Mouse (Mus musculus) forebrain, embryonic 14.5 days (tissue): Measurements from ENCODE around the gene Olfr1373. TPM values are rescaled to one million over a fixed set of nuclear protein-coding genes. Genes with fewer than 3 reads are reported as not detected.
"Not testable (repeated sequence)": the region's sequence is repeated elsewhere in the genome, so short reads cannot be mapped to it uniquely, and the experiment has no call there.

ENCODE experiments used
- ATAC-seq: fragments of 200-750 bp; cut with Nextera tagmentation; 2 replicates; pipeline ENCODE4 v1.8.0; 2017; ENCODE audit warnings: mild to moderate bottlenecking, moderate library complexity
- DNase-seq: peaks from one replicate; pipeline ENCODE4 v3.0.0-alpha.2; 2015; ENCODE audit warnings: low spot score
- H3K27ac ChIP-seq: fragments of 300-500 bp; sonication (generic); 2 replicates; pipeline ENCODE4 v1.5.1; 2014; ENCODE audit warnings: low read depth, mild to moderate bottlenecking, control low read depth, low read length, moderate library complexity
- H3K27me3 ChIP-seq: fragments of 300-500 bp; sonication (generic); replicated peaks from 2 replicates; pipeline ENCODE4 v1.6.1; 2014; ENCODE audit warnings: low read length, control low read depth, mixed read lengths; ENCODE audit not compliant: control insufficient read depth, insufficient read depth
- H3K36me3 ChIP-seq: fragments of 300-500 bp; sonication (generic); 2 replicates; pipeline ENCODE4 v1.6.1; 2014; ENCODE audit warnings: low read length, control low read depth; ENCODE audit not compliant: control insufficient read depth, insufficient read depth
- H3K4me1 ChIP-seq: fragments of 300-500 bp; sonication (generic); 2 replicates; pipeline ENCODE4 v1.6.1; 2014; ENCODE audit warnings: antibody characterized with exemption, low read length, control low read depth; ENCODE audit not compliant: control insufficient read depth, insufficient read depth
- H3K4me2 ChIP-seq: fragments of 300-500 bp; sonication (generic); 2 replicates; pipeline ENCODE4 v1.6.1; 2014; ENCODE audit warnings: mild to moderate bottlenecking, control low read depth, low read length
- H3K4me3 ChIP-seq: fragments of 300-500 bp; sonication (generic); 2 replicates; pipeline ENCODE4 v1.5.1; 2014; ENCODE audit warnings: low read depth, low read length, control low read depth
- H3K9ac ChIP-seq: fragments of 300-500 bp; sonication (generic); 2 replicates; pipeline ENCODE4 v1.6.1; 2014; ENCODE audit warnings: mild to moderate bottlenecking, low read length, control low read depth, moderate library complexity
- H3K9me3 ChIP-seq: fragments of 300-500 bp; sonication (generic); replicated peaks from 2 replicates; pipeline ENCODE4 v1.6.1; 2016; ENCODE audit warnings: low read length, control low read depth, mixed read lengths; ENCODE audit not compliant: control insufficient read depth
- WGBS: fragments of 180-500 bp; shearing (Covaris S2); extraction: QIAGEN DNeasy Blood & Tissue Kit; methylation state at CpG from one replicate; pipeline ENCODE4 v1.1.7; 2014; 5-methylcytosine and 5-hydroxymethylcytosine counted together
- polyA plus RNA-seq: library from polyadenylated mRNA; unstranded; fragments of >200 nt; fragmentation: Nextera tagmentation; extraction: Ambion mirVana; gene quantifications from 2 replicates; pipeline ENCODE4 v1.2.1, GENCODE M21; 2014

Gene Olfr1373
- polyA plus RNA-seq, 1 experiment from 2014 or later = not detected

GRCm38 (mm10) chr11:52129621-52130450, 15.5 kb downstream of the Olfr1373 start:
- H3K27ac ChIP-seq = no peak overlapping the region

GRCm38 (mm10) chr11:52129171-52129570, 16.2 kb downstream of the Olfr1373 start:
- DNase-seq = no peak
- Histone ChIP-seq H3K9ac (no peak overlapping the region), H3K27me3 (no peaks in the 10 kb centered on the region), H3K27ac (no peak overlapping the region), H3K36me3 (peaks cover 24% of the 10 kb centered on the region), H3K4me2 (no peak overlapping the region), H3K4me3 (no peak overlapping the region), H3K9me3 (no peaks in the 10 kb centered on the region), H3K4me1 (no peaks in the 10 kb centered on the region)
- WGBS = 32% methylated on average over 3 of the region's 3 CpGs
- no peak for ATAC-seq

More at GRCm38 (mm10) chr11:52129621-52130450, 15.5 kb downstream of the Olfr1373 start:
- DNase-seq = no peak
- no peak overlapping the region for H3K4me3 ChIP-seq
- H3K9me3 ChIP-seq = no peaks in the 10 kb centered on the region
- no peaks in the 10 kb centered on the region for H3K27me3 ChIP-seq
- WGBS = 79% methylated on average over 10 of the region's 10 CpGs
- peaks cover 18% of the 10 kb centered on the region for H3K36me3 ChIP-seq
- H3K4me2 ChIP-seq = no peak overlapping the region
- no peaks in the 10 kb centered on the region for H3K4me1 ChIP-seq
- H3K9ac ChIP-seq = no peak overlapping the region
- ATAC-seq = no peak

- no peak overlapping the region for H3K27ac ChIP-seq
- peaks cover 30% of the 10 kb centered on the region for H3K36me3 ChIP-seq
- no peak overlapping the region for H3K4me3 ChIP-seq
- ATAC-seq (no peak; the same call in 1 of the 2 replicates), DNase-seq (no peak)
- no peaks in the 10 kb centered on the region for H3K27me3 ChIP-seq
- no peaks in the 10 kb centered on the region for H3K4me1 ChIP-seq
- no peaks in the 10 kb centered on the region for H3K9me3 ChIP-seq
- WGBS = 65% methylated on average over 5 of the region's 5 CpGs
- H3K4me2 ChIP-seq = no peak overlapping the region
- no peak overlapping the region for H3K9ac ChIP-seq
These were observed 16.8 kb downstream of the Olfr1373 start for GRCm38 (mm10) chr11:52128316-52129061.

GRCm38 (mm10) chr11:52127760-52128159, 17.6 kb downstream of the Olfr1373 start:
- H3K27me3 ChIP-seq = no peaks in the 10 kb centered on the region
- H3K9ac ChIP-seq = no peak overlapping the region
- no peak for ATAC-seq
- DNase-seq = no peak
- H3K27ac ChIP-seq = no peak overlapping the region
- WGBS = 74% methylated on average over 5 of the region's 5 CpGs
- no peak overlapping the region for H3K4me3 ChIP-seq
- H3K9me3 ChIP-seq = no peaks in the 10 kb centered on the region
- H3K36me3 ChIP-seq = peaks cover 37% of the 10 kb centered on the region
- H3K4me2 ChIP-seq = no peak overlapping the region
- no peaks in the 10 kb centered on the region for H3K4me1 ChIP-seq

GRCm38 (mm10) chr11:52127169-52127568, 18.2 kb downstream of the Olfr1373 start:
- Histone ChIP-seq H3K27ac (no peak overlapping the region), H3K4me2 (no peak overlapping the region), H3K4me3 (no peak overlapping the region), H3K27me3 (no peaks in the 10 kb centered on the region), H3K9ac (no peak overlapping the region), H3K36me3 (peaks cover 42% of the 10 kb centered on the region), H3K4me1 (no peaks in the 10 kb centered on the region), H3K9me3 (no peaks in the 10 kb centered on the region)
- DNase-seq (no peak), ATAC-seq (no peak)
- 67% methylated on average over 3 of the region's 3 CpGs for WGBS

- Histone ChIP-seq H3K27ac (no peak overlapping the region), H3K9me3 (no peaks in the 10 kb centered on the region), H3K36me3 (peaks cover 67% of the 10 kb centered on the region), H3K4me3 (no peak overlapping the region), H3K27me3 (no peaks in the 10 kb centered on the region), H3K9ac (no peak overlapping the region), H3K4me2 (no peak overlapping the region), H3K4me1 (no peaks in the 10 kb centered on the region)
- ATAC-seq (no peak), DNase-seq (no peak)
- WGBS = 93% methylated on average over 4 of the region's 4 CpGs
These were observed 20.9 kb downstream of the Olfr1373 start for GRCm38 (mm10) chr11:52124468-52124867.

- WGBS = 93% methylated on average over 6 of the region's 6 CpGs
- Histone ChIP-seq H3K27ac (no peak overlapping the region), H3K27me3 (no peaks in the 10 kb centered on the region), H3K4me1 (no peaks in the 10 kb centered on the region), H3K4me3 (no peak overlapping the region), H3K9me3 (no peaks in the 10 kb centered on the region), H3K36me3 (peaks cover 88% of the 10 kb centered on the region), H3K9ac (no peak overlapping the region), H3K4me2 (no peak overlapping the region)
- ATAC-seq (no peak), DNase-seq (no peak)
These were observed 23.3 kb downstream of the Olfr1373 start for GRCm38 (mm10) chr11:52122045-52122444.

- not testable (repeated sequence) for DNase-seq, H3K4me3 ChIP-seq, H3K4me2 ChIP-seq, H3K9ac ChIP-seq, H3K27me3 ChIP-seq, H3K27ac ChIP-seq, ATAC-seq, H3K9me3 ChIP-seq, H3K4me1 ChIP-seq
- peaks cover 94% of the 10 kb centered on the region for H3K36me3 ChIP-seq
These were observed 24.9 kb downstream of the Olfr1373 start for GRCm38 (mm10) chr11:52120415-52120814.

GRCm38 (mm10) chr11:52117156-52117555, 28.2 kb downstream of the Olfr1373 start:
- peaks cover 80% of the 10 kb centered on the region for H3K36me3 ChIP-seq
- H3K27ac ChIP-seq = no peak overlapping the region
- H3K9me3 ChIP-seq = no peaks in the 10 kb centered on the region
- ATAC-seq (no peak), DNase-seq (no peak)
- H3K4me2 ChIP-seq = no peak overlapping the region
- 98% methylated on average over 7 of the region's 7 CpGs for WGBS
- no peaks in the 10 kb centered on the region for H3K27me3 ChIP-seq
- H3K9ac ChIP-seq = no peak overlapping the region
- H3K4me3 ChIP-seq = no peak overlapping the region
- H3K4me1 ChIP-seq = no peaks in the 10 kb centered on the region
